Mouse (Mus musculus) G1E-ER4 (cell line): ENCODE results near the gene Adam33. TPM values are rescaled to one million over a fixed set of nuclear protein-coding genes. Genes with fewer than 3 reads are reported as not detected.

Source experiments
- GATA1 ChIP-seq: IDR thresholded peaks from one replicate; pipeline ENCODE4 v1.8.0; 2012; ENCODE audit warnings: low read length, inconsistent platforms
- polyA plus RNA-seq: library from polyadenylated mRNA; stranded (reverse); fragments of >175 nt; gene quantifications from 2 replicates; pipeline ENCODE4 v1.2.3, GENCODE M21; 2012

Adam33 gene
- polyA plus RNA-seq, 1 experiment = not detected

- no peak for TF ChIP-seq GATA1
Measured at GRCm38 (mm10) chr2:131061607-131062006, 2.0 kb downstream of the Adam33 start.

GRCm38 (mm10) chr2:131060784-131061183 is 2.8 kb downstream of the Adam33 start:
- TF ChIP-seq GATA1 = no peak

- no peak for TF ChIP-seq GATA1
Measured at GRCm38 (mm10) chr2:131059781-131060540, 3.7 kb downstream of the Adam33 start.

- no peak for TF ChIP-seq GATA1
Measured at GRCm38 (mm10) chr2:131059377-131059776, 4.2 kb downstream of the Adam33 start.

GRCm38 (mm10) chr2:131058672-131059071 is 4.9 kb downstream of the Adam33 start:
- no peak for TF ChIP-seq GATA1

- TF ChIP-seq GATA1 = no peak
Measured at GRCm38 (mm10) chr2:131056191-131056590, 7.4 kb downstream of the Adam33 start.

- no peak for TF ChIP-seq GATA1
Measured at GRCm38 (mm10) chr2:131055631-131056030, 8.0 kb downstream of the Adam33 start.

- no peak for TF ChIP-seq GATA1
Measured at GRCm38 (mm10) chr2:131054646-131055264, 8.9 kb downstream of the Adam33 start.

- TF ChIP-seq GATA1 = no peak
Measured at GRCm38 (mm10) chr2:131053851-131054645, 9.6 kb downstream of the Adam33 start.

- no peak for TF ChIP-seq GATA1
Measured at GRCm38 (mm10) chr2:131052862-131053418, 10.7 kb downstream of the Adam33 start.

GRCm38 (mm10) chr2:131052043-131052442 is 11.6 kb downstream of the Adam33 start:
- no peak for TF ChIP-seq GATA1

GRCm38 (mm10) chr2:131046025-131046424 is 17.6 kb downstream of the Adam33 start:
- TF ChIP-seq GATA1 = no peak

- no peak for TF ChIP-seq GATA1
Measured at GRCm38 (mm10) chr2:131044989-131045720, 18.5 kb downstream of the Adam33 start.

GRCm38 (mm10) chr2:131044354-131044852 is 19.2 kb downstream of the Adam33 start:
- TF ChIP-seq GATA1 = no peak

- no peak for TF ChIP-seq GATA1
Measured at GRCm38 (mm10) chr2:131042988-131043387, 20.6 kb downstream of the Adam33 start, which contains the start of gene Gfra4. Gene Gfra4, minus strand, starts transcription at chr2:131043088.
